Mouse (Mus musculus): Measurements from ENCODE around the gene Gclc.

- TF ChIP-seq CTCF (IDR thresholded peaks at IDR 0.05; ENCODE audit: low read depth) (no peak), EP300 (optimal IDR thresholded peaks at IDR 0.05) (no peak)
These were observed 45.4 kb upstream of the Gclc start for GRCm38 (mm10) chr9:77708950-77709349.

Measured in stomach, postnatal 0 days (tissue).